Mouse (Mus musculus) testis, adult 2 months (tissue): ENCODE data around the gene Gm40460.

Experiments
- CTCF ChIP-seq: fragments of 200-500 bp; IDR thresholded peaks from 2 replicates; pipeline ENCODE4 v1.5.1; 2012; ENCODE audit warnings: low read depth, mild to moderate bottlenecking, inconsistent platforms, low read length, moderate library complexity; ENCODE audit not compliant: control insufficient read depth, insufficient read depth, insufficient replicate concordance
- POLR2A ChIP-seq: fragments of 200-500 bp; IDR thresholded peaks from 2 replicates; pipeline ENCODE4 v1.6.1; 2012; ENCODE audit warnings: low read depth, mild to moderate bottlenecking, inconsistent platforms, low read length, moderate library complexity; ENCODE audit not compliant: control insufficient read depth

GRCm38 (mm10) chr7:142240978-142241377, at the start of gene Gm40460:
- no peak for TF ChIP-seq CTCF
- TF ChIP-seq POLR2A = no peak
